Mouse (Mus musculus) neutrophil, adult 5-6 weeks (primary cell): ENCODE data around the gene Fubp3. TPM values are rescaled to one million over a fixed set of nuclear protein-coding genes. Genes with fewer than 3 reads are reported as not detected.

Experiments used
- ATAC-seq: fragments of 151-379, 151-347 bp; 2 replicates; pipeline ENCODE4 v1.8.0; 2017; ENCODE audit warnings: mild to moderate bottlenecking, moderate TSS enrichment; ENCODE audit not compliant: insufficient number of reproducible peaks, poor library complexity, low FRiP score, severe bottlenecking; ENCODE audit errors: extremely low read depth
- total RNA-seq: library from RNA; stranded (forward); fragments of 200-1000 nt; gene quantifications from 2 replicates; pipeline ENCODE4 v1.2.3, GENCODE M21; 2017

Fubp3 gene
- total RNA-seq, 1 experiment from 2014 or later = 7.0 TPM

DNA sequence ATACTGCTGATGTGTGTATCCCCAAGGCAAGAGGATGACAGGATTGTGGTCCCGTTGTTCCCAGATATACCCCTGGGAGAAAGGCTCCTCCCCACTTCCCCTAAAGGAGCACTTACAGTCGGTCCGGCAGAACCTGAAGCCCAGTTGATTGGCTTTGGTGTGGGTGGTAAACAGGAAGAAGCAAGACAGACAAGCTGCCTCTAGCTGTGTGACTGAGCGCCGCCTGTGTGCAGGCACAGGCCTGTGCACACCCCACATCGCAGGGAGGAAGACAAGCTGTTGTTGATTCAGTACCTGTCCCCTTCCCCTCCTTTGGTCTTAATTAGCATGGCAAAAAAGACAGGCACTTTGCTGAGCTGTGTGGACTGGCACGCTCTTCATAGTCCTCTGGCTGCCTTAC, 41.3 kb downstream of the Fubp3 start:
- ATAC-seq = no peak

GRCm38 (mm10) chr2:31618484-31619161, 46.2 kb downstream of the Fubp3 start:
- no peak for ATAC-seq

DNA sequence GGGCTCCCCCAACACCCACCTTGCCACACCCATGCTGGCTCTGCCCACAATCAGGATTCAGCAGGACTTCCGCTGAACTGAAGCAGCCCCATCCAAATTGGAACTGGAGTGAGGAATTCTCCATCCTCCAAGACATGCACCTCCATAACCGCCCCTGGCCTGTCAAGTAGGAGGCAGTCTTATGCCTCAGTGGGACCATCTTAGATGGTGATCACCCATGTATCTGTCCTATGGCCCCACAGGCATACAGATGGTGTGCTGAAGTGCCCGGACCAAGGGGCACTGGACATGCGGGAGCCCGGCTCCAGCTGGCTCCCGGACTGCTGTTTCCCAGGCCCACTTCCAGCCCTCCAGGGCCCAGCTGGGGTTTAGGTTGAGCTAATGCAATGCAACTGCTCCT, 46.8 kb downstream of the Fubp3 start:
- no peak for ATAC-seq

DNA sequence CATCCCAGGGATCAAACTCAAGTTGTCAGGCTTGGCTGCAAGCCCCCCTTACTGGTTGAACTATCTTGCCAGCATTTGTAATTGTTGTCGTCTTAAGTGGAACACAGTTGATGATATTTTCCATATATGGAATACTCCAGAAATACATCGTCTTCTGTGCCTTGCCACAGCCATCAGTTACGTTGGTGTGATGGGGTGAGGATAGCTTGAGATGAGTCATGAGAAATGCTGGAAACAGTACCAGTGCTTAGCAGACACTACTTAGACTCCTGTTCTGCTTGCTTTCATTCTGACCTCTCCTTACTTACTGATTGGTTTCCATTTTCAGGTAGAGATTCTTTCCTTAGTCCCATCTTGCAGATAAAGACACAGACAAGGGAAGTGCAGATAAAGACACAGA, 61.1 kb downstream of the Fubp3 start:
- ATAC-seq = no peak

DNA sequence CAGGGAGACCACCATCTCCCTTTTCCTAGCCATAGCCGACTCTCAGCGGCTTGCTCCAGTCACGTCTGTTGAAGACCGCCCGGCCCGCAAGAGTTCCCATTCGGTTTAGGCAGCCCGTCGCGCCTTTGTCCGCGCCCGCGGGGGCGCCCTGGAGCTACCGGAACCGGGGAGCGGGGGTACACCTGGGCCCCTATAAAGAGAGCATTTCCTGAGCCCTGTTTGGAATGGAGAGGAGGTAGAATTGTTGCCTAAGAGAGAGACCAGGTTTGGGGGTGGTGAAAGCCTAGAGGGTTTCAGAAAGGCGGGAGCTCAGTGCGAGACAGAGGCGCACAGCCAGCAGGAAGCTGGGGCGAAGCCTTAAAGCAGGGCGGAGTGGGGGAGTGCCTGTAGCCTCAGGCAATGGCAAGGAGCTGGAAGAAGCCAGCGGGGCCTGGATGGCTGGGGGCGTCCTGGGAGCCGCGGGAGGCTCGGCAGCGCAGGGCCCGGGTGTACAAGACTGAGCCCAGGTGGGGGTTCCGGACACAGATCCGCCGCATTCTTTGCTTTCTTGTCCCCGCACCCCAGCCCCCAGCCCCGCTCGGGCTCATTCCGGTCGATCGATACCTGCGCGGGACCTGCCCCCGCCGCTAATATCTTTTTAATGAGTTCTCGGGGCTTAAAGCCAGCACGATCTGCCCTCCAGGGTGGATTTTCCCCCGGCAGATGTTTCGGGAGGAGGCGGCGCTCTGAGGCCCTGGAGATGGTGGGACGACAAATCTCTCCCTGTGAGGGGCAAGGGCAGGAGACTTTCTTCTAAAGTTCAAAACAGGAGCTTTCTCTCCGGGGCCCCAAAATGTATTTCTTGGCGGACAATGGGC, 63.1 kb downstream of the Fubp3 start:
- ATAC-seq = no peak

DNA sequence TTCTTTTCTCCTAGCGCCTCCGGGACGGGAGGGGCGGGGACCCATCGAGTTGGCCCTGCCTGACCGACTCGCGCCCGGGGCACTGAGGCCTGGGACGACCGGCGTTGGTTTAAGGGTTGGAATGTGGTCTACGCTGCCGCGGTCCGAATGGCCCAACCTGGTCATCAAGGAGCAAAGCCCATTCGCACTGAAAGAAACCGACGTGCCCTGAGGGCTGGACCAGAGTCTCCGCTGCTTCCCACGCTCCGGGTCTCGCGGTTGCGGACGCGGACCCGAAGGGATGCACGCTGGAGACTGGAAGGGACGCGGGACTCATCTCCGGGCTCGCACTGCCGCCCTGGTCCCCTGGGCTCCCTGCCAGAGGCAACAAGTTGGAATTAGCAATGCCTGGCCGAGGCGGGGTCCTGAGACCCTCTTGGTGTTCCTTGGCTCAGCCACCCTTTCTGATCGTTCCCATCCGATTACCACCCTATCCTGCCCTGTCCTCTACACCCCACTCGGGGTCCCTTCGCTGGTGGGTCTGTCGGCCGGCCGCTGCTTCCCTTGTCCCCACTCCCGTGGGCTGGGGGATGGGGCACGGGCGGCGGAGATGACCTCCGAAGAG, 63.8 kb downstream of the Fubp3 start:
- ATAC-seq = no peak

- no peak for ATAC-seq
Observed at GRCm38 (mm10) chr2:31636742-31637141, 64.3 kb downstream of the Fubp3 start.

DNA sequence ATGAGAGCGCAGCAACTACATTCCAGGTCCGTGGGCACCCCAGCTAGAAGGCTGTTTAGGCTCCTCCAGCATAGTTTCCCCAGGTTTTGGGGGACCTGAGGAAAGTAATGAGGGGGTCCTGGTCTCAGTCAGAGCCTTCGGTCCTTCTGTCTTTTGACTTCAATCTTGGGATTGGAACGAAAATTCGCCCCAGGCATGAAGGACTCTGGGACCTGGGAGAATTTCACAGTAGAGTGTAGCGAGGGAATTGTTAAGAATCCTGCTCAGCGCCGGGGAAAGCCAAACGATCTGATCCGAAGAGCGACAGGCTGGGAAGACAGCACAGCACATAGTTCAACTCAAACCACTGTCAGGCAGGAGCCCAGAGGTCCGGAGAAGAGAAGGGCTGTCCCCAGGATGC, 64.9 kb downstream of the Fubp3 start:
- ATAC-seq = no peak

DNA sequence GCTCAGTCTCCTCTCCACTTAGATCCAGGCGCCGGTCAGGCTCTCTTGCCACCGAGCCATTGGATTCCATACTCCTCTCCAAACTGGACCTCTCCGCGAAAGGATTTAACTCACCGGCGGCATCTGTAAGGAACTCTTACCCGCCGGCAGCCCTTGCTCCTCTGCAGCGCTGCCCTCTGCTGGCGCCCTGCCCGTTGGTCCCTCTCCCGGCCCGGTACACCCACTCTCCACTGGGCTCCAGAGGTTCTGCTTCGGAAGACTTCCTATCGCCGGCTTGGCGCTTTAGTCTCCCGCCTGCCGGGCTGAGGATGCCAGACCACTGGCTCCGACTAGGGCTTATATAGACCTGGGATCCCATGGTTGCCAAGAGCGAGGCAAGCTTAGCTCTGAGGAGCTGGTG, 65.4 kb downstream of the Fubp3 start:
- no peak for ATAC-seq

GRCm38 (mm10) chr2:31638581-31639465, 66.4 kb downstream of the Fubp3 start:
- ATAC-seq = no peak

- ATAC-seq = no peak
Observed at GRCm38 (mm10) chr2:31639466-31639760, 67.0 kb downstream of the Fubp3 start.

GRCm38 (mm10) chr2:31639901-31640608, 67.6 kb downstream of the Fubp3 start, which contains the start of gene Prdm12:
TSS of gene Prdm12 (plus strand) at chr2:31640037.
- no peak for ATAC-seq

GRCm38 (mm10) chr2:31640609-31641507, 68.4 kb downstream of the Fubp3 start:
- ATAC-seq = no peak

- no peak for ATAC-seq
Observed at GRCm38 (mm10) chr2:31641508-31641830, 69.0 kb downstream of the Fubp3 start.

DNA sequence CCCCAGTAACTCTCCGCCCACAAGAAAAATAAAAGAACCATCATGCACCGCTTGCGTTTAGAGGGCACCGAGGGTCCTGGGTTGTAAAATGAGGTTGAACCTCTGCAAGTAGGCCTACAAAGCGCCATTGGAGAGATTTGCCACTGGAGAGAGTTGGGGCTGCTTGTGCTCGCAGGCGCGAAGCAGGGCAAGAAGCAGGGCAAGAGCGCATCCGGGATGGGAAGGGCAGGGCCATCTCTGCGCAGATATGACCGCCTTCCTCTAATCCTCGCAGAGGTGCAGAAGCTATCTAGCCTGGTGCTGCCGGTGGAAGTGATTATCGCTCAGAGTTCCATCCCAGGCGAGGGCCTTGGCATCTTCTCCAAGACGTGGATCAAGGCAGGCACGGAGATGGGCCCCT, 69.5 kb downstream of the Fubp3 start:
- ATAC-seq = no peak

DNA sequence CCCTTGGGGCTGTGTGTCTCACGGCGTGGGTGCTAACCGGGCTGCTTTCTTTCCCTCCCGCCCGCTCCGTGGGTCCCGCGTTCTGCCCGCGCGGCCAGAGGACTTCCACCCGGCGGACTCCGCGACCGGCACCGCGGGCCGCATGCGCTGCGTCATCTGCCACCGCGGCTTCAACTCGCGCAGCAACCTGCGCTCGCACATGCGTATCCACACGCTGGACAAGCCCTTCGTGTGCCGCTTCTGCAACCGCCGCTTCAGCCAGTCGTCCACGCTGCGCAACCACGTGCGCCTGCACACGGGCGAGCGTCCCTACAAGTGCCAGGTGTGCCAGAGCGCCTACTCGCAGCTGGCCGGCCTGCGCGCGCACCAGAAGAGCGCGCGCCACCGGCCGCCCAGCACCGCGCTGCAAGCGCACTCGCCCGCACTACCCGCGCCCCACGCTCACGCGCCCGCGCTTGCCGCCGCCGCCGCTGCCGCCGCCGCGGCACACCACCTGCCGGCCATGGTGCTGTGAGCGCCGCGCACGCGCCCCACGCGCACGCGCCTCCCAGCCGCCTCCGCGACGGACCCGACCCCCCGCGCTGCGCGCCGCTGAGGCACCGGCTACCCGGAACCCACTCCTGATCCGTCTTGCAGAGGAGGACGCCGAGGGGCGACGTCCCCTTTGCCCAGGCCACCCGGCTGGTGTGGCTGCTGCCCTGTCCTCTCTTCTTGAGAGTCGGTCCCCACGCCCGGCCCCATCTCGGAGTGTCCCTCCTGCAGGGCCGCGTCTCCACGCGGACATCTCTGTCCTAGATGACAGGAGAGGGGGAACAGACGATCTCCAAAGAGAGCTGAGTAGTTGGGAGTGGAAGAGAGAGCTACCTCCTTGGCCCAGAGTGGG, 81.8 kb downstream of the Fubp3 start:
- no peak for ATAC-seq
